Mouse (Mus musculus) common myeloid progenitor, adult 5-6 weeks (primary cell): ENCODE measurements around the gene Carm1. TPM values are rescaled to one million over a fixed set of nuclear protein-coding genes. Genes with fewer than 3 reads are reported as not detected.
"Not testable (repeated sequence)": the region's sequence is repeated elsewhere in the genome, so short reads cannot be mapped to it uniquely, and the experiment has no call there.

ENCODE experiments used
- ATAC-seq: replicated peaks from 2 replicates; pipeline ENCODE4 v1.8.0; 2016; ENCODE audit warnings: low read depth, mild to moderate bottlenecking, moderate TSS enrichment, inconsistent platforms; ENCODE audit not compliant: poor library complexity, severe bottlenecking
- total RNA-seq: library from RNA; stranded (forward); fragments of 200-1000, 187-1606 nt; gene quantifications from 2 replicates; pipeline ENCODE4 v1.2.3, GENCODE M21; 2017

Carm1 gene
- total RNA-seq, 1 experiment from 2014 or later = 50.2 TPM

DNA sequence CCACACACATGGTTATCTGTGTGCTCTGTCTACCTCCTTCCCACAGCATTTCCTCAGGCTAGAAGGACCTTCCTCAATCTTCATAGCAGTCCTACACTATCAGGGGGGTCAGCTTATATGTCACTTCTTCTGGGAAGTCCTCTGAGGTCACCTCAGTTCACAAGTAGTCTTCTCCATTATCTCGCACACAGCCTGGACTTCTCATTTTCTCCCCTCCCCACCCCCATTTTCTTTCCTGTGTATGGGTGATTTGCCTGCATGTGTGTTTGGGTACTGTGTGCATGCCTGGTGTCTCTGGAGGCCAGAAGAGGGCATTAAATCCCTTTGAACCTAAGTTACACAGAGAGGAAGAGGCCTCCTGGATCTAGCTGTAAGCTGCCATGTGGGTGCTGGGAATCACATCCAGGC lies 18.8 kb upstream of the Carm1 start:
- ATAC-seq = peak; percentile 61

DNA sequence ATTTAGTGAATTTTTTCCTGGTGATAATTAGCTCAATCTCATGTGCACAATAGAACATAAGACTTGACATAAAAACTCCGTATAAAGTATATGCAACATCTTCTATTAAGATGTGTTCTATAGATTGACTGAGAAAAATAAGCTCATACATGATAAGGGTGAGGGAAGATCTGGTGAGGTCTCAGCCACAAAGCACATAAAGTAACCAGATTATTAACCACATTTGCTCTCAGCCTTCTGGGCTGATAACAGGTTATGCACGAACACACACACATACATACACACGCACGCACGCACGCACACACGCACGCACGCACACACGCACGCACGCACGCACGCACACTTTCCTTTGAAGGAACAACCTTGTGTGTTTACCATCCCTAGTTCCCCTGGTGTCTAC lies 10.2 kb upstream of the Carm1 start:
- ATAC-seq = no peak

DNA sequence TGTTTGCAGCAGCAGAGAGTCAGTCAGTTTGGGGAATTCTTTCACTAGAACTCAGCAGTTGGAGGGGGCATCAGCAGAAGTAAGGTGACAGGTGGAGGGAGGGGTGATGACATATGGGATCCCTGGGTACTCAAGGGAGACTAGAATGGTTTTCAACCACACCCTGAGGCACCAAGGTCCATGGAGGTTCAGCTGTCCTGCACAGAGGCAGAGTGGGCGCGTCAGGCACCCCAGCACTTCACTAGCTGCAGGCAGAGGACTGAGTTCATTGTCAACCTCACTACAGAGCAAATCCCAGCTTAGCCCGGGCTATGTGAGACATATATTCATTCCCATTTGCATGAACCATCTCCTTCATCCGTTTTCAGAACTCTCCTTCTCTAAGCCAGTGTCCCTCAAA lies 9.7 kb upstream of the Carm1 start:
- ATAC-seq = no peak

DNA sequence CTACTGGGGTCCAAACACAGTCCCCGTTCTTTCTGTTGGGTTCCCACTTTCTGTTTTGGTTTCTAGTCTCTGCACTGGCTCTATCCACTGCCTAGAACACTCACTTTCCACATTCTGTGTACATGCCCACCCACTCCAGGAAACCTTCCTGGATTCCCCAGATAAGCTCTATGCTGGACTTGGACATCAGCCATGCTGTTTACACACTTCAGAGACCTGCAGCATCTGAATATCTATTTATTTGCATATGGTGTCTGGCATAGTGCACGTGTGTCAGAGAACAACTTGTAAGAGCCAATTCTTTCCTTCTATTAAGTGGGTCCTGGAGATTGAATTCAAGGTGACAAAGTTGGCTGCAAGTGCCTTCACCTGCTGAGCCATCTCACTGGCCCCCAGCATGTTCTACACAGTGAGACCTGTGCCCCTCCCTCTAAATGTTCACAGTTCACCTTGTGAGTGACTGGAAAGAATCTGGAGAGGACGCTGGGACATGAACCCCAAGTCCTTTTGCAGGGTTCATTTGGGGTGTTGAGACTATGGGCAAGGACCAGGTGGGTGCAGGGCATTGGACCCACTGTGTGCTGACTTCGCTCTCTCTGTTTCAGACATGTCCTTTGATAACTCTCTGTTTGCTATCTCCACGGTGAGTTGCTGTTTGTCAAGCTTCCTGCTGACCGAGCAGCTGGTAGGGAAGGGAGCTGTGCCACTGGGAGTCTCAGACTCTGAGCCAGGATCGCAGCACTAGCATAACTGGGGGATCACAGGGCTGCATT lies 6.5 kb upstream of the Carm1 start:
- peak; percentile 30; the same call in 1 of the 2 replicates for ATAC-seq

DNA sequence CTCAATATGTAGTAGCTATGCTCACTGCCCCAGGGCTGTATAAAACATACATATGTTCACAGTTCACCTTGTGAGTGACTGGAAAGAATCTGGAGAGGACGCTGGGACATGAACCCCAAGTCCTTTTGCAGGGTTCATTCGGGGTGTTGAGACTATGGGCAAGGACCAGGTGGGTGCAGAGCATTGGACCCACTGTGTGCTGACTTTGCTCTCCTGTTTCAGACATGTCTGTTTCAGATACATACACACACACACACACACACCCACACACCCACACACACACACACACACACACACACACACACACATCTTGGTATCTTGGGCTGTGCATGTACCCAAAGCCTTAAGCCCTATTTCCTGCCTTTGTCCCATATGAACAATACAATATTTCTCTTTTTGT lies 4.7 kb upstream of the Carm1 start:
- ATAC-seq = not testable (repeated sequence)

DNA sequence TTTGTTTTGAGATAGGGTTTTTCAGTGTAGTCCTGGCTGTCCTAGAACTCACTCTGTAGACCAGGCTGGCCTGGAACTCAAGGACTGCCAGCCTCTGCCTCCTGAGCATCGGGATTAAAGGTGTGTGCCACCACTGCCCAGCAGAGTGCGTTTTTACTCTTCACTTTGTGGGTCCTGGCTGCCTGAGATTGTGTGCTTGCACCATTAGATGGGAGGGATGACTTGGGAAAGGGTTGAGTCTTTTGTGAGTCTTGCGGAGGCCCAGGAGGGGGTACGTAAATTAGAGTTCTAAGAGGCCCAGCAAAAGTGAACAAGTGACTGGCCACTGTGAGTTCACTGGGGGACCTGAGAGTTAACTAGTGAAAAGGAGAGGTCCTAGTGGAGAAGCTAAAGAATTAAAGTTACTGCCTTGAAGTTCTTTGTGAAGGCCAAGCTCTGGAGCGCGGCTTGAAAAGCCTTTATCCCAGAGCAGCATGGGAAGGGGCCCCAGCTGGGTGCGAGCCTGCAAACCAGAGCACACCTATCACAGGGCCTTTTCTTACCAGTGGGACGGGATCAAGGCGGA lies 1.3 kb upstream of the Carm1 start:
- peak; percentile 40 for ATAC-seq

DNA sequence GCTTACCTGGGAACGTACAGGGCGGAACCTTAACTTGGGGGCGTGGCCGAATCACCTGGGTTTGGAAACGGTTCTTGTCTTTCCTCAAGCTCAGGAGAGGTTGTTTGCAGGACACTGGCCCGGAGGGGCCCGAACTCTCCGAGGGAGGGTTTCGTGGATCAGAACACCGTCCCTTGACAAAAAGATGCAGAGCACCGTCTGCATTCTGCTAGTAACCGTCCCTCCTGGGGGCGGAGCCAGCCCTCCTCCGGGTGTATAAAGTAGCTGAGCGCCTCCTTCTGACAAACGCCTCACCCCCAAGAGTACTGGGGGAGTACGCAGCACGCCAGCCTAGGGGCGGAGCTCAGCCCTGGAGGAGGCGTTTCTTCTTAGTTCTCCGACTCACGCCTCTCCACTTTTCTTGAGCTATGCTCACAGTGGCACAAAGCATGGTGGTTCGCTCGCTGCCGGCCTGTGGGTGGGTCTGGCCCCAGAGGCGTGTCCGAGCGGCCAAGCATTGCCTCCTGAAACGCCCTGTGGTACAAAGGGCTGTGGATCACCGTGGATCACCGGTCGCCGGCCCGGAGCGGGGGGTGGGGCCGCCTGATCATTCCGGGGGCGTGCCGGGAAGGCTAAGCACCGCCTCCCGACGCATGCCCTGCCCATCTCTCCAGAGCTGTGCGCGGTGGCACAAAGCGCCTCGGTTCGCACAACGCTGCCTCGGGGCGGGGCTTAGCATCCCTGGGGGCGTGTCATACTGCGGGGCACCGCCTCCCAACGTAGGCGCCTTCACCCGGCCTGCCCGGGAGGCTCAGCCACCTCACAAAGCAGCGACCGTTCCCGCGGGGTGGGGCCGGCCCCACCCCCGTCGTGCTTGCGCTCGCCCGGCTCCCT lies 542 bp upstream of the Carm1 start:
- peak; percentile 88 for ATAC-seq

DNA sequence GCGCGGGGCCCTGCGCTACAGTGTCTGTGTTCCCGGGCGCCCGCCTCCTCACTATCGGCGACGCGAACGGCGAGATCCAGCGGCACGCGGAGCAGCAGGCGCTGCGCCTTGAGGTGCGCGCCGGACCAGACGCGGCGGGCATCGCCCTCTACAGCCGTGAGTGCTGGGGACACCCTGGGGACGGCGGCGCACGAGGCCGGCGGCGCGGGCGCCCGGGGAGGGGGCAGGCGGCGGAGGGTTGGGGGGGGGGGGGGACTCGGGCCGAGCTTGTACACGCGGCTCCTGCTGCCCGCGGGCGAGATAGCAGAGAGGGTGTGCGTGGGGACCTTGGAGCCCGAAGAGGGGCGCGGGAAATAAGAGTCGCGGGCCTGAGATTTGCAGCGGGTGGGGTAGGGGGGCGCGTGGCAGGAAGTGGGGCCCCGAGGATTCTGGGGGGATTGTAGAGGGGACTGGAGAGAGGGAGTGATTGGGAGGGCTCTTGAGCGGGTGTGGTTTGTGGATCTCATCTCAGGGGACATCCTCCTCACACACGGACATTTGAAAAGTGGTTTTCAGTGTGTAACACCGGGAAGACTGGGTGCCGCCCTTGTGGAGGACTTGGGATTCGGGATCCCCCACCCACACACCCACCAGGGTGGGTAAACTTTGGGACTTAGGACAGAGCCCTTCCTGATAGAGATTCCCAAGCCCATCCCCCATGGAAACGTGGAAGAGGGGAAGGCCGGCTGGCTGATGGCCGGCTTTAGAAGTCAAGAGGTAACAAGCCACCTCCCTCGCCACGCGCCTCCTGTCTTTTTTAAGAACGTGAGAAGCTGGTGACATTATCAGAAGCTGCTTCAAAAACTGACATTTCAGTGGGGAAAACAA lies 614 bp downstream of the Carm1 start:
- ATAC-seq = no peak

DNA sequence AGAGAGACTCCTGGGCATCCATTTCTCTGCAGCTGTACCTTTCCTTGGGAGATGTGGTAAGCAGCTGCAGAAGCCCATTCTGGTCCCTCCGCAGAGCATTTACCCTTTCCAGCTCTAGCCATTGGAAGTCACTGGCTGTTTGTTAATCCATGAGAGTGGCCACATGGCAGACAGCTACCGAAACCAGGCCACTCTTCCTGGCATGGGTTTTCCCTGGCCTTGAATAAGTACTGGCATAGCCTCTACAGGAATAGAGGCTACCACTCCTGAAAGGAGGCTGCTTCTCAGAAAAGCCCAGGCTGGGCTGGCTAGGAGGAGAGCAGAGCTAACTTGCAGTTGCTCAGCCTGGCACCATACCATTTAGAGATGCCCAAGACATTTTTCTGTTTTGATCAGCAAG lies 4.4 kb downstream of the Carm1 start:
- no peak for ATAC-seq

DNA sequence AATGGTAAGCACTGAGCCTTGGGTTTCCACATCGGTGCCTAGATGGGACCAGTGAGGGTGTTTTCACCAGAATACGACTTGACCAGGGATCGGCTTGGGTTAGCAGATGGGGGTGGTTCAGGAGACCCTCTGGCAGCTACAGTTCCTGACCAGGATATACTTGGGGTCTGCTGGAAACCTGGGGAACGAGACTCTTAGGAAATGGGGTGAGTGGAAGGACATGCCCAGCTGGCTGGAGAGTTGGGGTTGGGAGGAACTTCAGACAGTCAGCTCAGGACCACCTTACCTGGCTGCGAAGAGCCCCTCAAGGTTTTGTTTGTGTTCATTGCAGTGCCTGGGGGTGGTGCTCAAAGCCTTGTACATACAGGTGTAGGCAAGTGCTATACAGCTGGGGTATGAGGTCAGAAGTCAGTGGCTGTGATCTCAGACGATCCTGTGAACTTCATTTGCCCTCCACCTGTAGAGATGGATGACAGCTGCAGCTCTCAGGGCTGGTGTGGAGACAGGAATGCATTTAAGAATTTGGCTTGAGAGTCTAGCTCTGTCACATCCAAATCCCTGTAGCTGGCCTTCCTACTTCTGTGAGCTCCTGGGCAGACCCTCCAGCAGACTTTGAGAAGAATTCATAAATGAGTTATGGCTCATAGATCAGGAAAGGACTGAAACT lies 7.0 kb downstream of the Carm1 start:
- no peak for ATAC-seq

DNA sequence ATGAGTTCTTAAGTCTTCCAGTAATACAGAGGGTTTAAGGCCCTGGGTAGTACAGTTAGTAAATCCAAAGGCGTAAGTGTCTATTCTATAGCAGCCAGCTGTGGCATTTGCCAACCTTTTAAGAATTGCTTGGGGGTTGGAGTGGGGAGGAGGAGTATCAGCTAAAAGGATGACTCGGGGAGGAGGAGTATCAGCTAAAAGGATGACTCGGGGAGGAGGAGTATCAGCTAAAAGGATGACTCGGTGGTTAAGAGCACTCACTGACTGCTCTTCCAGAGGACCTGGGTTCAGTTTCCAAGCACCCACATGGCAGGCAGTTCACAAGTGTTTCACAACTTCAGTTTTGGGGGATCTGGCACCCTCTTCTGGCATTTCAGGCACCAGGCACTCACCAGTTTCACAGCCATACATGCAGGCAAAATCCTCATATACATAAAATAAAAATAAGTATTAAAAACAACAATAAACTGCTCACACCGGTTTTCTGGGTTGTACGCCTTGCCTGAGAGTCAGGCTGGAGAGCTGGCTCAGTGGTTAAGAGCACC lies 8.6 kb downstream of the Carm1 start:
- ATAC-seq = no peak

DNA sequence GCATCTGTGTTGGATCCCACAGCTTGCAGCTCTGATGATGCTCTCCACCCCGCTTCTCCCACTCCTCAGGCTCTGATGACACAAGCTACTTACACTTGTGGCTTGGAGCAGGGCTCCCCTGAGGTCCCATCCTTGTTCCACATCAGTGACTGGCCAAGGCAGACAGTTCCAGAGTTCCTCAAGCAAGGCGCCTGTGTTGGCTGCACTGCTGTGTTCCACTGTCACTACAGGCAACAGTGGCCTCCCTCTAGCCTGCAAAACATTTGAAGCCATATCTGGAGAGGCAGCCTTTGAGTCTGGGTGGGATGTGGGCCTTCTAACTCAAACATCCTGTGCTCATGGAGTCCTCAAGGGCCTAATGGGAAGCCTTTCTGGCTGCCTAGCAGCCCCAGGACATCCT lies 10.3 kb downstream of the Carm1 start:
- no peak for ATAC-seq

DNA sequence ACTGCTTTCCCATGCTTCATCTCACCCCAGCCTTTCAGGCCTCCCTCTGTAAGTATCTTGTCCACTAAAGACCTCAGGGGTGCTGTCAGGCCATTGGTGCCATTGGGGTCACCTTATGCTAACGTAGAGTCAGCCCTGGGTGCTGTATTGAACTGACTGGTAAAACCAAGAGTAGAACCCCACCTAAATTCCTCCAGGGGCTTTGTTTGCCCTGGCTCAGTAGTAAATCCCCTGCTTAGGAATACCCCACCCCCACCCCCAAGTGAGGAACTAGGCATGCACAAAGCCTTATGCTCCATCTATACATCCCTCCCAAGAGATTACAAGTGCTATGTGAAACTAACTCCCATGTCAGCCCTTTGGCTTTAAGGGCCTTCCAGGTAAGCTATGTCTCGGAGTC lies 10.9 kb downstream of the Carm1 start:
- no peak for ATAC-seq

DNA sequence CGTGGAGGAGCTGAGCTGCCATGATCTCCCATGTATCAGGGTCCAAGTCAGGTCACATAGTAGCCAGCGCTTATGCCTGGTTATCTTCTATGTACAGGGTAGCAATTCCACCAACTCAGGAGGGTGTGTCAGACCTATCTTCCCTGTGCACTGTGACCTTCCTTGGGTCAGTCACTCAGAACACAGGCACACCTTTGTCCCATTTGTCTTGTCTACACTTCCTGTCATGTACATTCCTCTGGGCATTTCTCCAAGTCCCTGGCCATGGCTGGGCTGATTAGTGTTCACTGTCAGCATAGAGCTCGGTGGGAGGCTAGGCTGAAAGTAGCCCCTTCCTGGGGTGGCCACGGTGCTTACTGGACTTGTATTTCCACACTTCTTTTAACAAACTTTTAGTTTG lies 11.7 kb downstream of the Carm1 start:
- peak; percentile 72 for ATAC-seq

DNA sequence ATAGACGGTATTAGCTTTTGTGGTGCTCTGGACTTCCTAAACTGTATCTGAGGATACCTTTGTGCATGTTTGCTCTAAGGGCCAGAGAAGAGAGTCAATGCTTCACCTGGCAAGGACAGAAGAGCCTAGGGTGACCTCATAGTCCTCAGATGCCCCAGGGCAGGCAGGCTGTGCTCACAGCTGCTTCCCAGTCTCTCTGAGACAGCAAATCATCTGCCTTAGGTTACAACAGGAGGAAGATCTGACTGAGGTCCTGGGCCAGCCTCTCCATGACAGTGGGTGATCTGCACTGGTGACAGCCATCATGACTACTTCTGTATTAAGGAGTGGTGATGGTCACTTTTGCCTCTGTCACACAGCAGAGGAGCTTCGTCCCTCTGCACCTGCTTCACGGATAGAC lies 12.5 kb downstream of the Carm1 start:
- no peak for ATAC-seq

DNA sequence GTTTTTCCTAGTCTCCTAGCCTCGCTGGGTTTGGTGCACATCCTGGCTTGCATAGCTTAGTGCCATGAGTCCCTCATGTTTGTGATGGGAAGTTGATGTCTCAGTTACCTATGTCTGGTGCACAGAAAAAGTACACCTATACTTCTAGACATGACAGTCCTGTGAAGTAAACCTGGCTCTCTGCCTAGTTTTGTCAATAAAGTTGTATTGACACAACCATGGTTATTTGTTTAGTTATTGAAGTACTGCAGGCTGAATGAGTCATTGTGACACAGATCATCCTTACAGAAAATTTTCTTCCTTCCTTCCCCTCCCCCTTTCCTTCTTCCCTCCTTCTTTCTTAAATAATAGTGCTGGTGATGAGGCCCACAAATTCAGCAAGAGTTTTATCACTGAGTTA lies 17.7 kb downstream of the Carm1 start:
- ATAC-seq = no peak

DNA sequence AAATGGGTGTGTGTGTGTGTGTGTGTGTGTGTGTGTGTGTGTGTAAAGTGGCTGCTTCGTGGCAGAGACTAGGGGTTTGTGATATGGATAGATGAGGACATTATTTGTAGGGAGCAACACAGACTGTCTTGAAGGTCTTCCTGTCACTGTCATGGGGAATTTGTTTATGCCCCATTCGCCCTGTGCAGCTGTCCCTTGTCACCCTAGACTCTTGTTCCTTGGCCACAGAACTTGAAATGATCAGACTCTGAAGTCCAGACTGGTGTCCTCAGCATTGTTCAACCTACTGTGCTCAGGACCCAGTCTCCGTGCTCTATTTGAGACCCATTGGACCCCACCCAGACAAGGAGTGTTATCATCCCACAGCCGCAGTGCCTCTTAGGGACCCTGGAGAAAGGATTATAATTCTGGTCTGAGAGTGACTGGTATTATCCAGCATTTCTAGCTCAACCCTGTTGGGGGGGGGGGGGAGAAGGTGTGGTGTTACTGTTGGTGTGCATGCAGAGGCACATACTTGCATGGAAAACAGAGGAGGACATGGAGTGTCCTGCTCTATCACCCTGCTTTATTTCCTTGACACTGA lies 18.4 kb downstream of the Carm1 start:
- ATAC-seq = no peak

DNA sequence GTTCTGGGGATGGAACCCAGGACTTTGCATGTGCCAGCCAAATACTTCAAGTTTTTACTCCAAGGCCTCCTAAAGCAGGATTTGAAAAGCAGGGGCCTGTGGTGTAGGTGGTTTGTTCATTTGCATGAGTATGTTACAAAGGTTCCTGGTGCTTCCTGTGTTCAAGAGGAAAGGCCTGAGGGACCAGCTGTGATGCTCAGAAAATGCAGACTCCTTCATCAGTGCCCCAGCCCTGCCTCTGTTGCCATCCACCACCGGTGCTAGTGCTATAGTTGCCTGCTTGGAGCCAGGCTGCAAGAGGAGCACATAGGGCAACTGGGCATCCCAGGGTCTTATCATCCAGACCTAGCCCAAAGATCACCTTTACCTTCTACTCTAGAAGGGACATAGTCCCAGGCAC lies 19.8 kb downstream of the Carm1 start:
- no peak for ATAC-seq

DNA sequence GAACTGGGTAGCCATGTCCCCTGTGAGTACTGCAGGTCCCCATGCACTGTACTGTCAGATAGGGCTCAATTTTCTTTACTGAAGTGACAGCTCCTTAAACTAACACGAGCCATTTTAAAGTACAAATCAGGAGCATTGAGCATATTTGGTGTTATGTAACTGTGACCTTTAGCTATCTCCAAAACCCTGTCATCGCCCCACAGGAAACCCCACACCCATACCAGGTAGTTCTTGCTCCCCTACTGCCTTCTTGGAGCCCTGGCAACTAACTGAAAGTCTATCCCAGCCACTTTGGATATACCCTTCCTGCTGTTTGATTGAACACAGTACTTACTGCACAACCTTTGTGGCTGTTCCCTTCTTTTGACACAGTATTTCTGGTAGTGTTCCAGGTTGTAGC lies 20.4 kb downstream of the Carm1 start:
- no peak for ATAC-seq
